Mouse (Mus musculus) megakaryocyte, embryonic 14.5 days (primary cell): ENCODE results near the gene Fam166a.

Experiments
- FLI1 ChIP-seq: IDR thresholded peaks from 2 replicates; pipeline ENCODE4 v1.6.1; 2012; ENCODE audit warnings: low read length, inconsistent platforms, mixed read lengths
- GATA1 ChIP-seq: IDR thresholded peaks from 3 replicates; pipeline ENCODE4 v1.6.1; 2012; ENCODE audit warnings: mixed read lengths, low read length, inconsistent platforms, borderline replicate concordance

DNA sequence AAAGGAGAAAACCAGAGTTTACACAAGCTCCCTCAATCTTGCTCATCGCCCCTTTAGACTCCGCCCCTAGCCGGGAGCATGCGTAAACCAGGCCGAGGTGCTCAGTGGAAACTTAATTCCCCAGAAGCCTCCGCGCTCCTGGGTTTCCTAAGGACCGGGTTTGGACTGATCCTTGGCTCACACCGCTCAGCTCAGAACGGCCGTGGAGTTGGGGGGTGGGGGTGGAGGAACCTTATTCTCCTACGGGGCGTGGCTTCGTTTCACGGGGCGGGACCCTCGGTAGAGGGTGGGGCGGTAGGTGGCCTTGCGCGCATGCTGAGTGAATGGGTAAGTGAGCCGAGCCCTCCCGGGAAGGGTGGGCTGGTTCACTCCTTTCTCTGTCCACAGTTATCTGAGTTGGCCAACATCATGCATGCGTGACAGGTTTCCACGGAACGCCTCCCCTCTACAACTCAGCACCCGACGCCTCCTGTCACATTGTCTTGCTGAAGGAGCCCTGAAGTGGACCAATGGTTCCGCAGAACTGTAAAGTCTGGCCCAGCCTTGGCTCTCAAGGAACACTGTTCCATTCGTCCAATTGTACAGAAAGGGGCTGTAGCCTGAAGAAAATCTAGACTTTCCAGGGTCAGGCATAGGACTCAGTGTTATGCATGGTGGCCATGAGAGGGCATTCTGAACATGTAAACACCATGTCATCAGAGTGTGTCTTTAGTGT, 22.3 kb downstream of the Fam166a start:
- TF ChIP-seq FLI1 = no peak
- no peak for TF ChIP-seq GATA1
